Mouse (Mus musculus): Measurements from ENCODE around the gene Plpp6. TPM values are rescaled to one million over a fixed set of nuclear protein-coding genes. Genes with fewer than 3 reads are reported as not detected.

Plpp6 gene
- total RNA-seq (2012; rRNA removed) (4.3 and 5.3 TPM in 2 replicates), total RNA-seq (2014; rRNA removed) (4.3 and 6.6 TPM in 2 replicates), polyA plus RNA-seq (2012; ENCODE audit: insufficient read length, low read depth) (5.2 and 5.6 TPM in 2 replicates)

DNA sequence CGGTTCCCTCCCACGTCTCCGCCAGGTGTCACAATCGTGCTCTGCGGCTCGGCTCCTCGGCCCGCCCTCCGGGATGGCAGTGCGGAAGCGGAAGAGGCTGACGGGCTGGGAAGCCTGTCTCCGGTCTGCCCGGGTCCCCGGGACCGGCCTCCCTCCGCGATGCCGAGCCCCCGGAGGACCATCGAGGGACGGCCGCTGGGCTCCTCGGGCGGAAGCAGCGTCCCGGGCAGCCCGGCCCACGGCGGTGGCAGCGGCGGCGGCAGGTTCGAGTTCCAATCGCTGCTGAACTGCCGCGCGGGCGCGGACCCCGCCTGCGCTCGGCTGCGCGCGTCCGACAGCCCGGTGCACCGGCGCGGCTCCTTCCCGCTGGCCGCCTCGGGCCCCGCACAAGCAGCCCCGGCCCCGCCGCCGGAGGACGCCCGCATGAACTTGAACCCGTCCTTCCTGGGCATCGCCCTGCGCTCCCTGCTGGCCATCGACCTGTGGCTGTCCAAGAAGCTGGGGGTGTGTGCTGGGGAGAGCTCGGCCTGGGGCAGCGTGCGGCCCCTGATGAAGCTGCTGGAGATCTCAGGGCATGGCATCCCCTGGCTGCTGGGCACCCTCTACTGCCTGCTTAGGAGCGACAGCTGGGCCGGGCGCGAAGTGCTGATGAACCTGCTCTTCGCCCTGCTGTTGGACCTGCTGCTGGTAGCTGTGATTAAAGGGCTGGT, at the start of gene Plpp6:
Gene Plpp6, plus strand, starts transcription at position 112 of the 710 bp plus-strand sequence.
- Histone ChIP-seq H3K36me3 (replicated peaks in 1 of 2; ENCODE audit: control insufficient read depth in 1 of 2, insufficient read depth in 1 of 2, low read length in 1 of 2) (peaks cover 0 to 9% of the 10 kb centered on the region in 2 experiments), H3K9me3 (replicated peaks; ENCODE audit: low read length) (no peaks in the 10 kb centered on the region), H3K4me1 (ENCODE audit: control insufficient read depth in 1 of 2, insufficient read depth in 2 of 2) (peaks cover 4 to 17% of the 10 kb centered on the region in 2 experiments; a peak in 3 of 4 replicates), H3K4me3 (replicated peaks in 1 of 3; ENCODE audit: low read depth in 2 of 3, low read length in 2 of 3, poor library complexity in 1 of 3) (peak within 1 kb of the TSS; percentile 61 to 88 (median 71)), H3K4me2 (ENCODE audit: insufficient read depth, low read depth, poor library complexity, severe bottlenecking) (peak within 1 kb of the TSS; percentile 81), H3K9ac (ENCODE audit: insufficient read depth, low read depth) (peak within 1 kb of the TSS; percentile 35), H3K79me2 (replicated peaks; ENCODE audit: control insufficient read depth, extremely low read depth, insufficient read depth, poor library complexity, severe bottlenecking) (no peaks in the 10 kb centered on the region), H3K27ac (ENCODE audit: insufficient read depth, low read depth) (no peak within 1 kb of the TSS), H3K27me3 (replicated peaks) (no peaks in the 10 kb centered on the region)
- peak; percentile 68 for DNase-seq (ENCODE audit: extremely low read depth)
- in situ Hi-C loops (cut with MboI; ENCODE audit: low pct_ligation_motif_present, low pct_unique_long_range_greater_than_20kb, low sequenced_read_pairs) (no loop called here), dilution Hi-C loops (cut with MboI; ENCODE audit: extremely low pct_ligation_motif_present, extremely low pct_unique_long_range_greater_than_20kb, low sequenced_read_pairs) (no loop called here)
- TF ChIP-seq BHLHE40 (IDR thresholded peaks at IDR 0.05; ENCODE audit: low read depth, low read length) (no peak), SMC3 (IDR thresholded peaks at IDR 0.05; ENCODE audit: low read depth, low read length) (peak; percentile 59), MEF2A (IDR thresholded peaks at IDR 0.05; ENCODE audit: borderline replicate concordance, low read depth, low read length) (peak; percentile 47; the same call in 1 of the 2 replicates), MAX (IDR thresholded peaks at IDR 0.05; ENCODE audit: low read length) (no peak), MXI1 (IDR thresholded peaks at IDR 0.05; ENCODE audit: low read depth, low read length) (no peak; the same call in 1 of the 2 replicates), TCF12 (IDR thresholded peaks at IDR 0.05; ENCODE audit: low read depth, low read length) (peak; percentile 79), NELFE (IDR thresholded peaks at IDR 0.05; ENCODE audit: low read depth, low read length) (peak; percentile 72), POLR2A (IDR thresholded peaks at IDR 0.05; ENCODE audit: low read depth, low read length) (peak; percentile 81), MYC (IDR thresholded peaks at IDR 0.05; ENCODE audit: low read depth, low read length) (no peak), ETS1 (conservative IDR thresholded peaks at IDR 0.05; ENCODE audit: low read depth, low read length) (no peak), CTCF (conservative IDR thresholded peaks at IDR 0.05 in 1 of 2, IDR thresholded peaks at IDR 0.05 in 1 of 2; ENCODE audit: low read depth in 2 of 2, low read length in 2 of 2) (peak in 1 of 2 experiments; percentile 66; a peak in 2 of 4 replicates), JUN (IDR thresholded peaks at IDR 0.05; ENCODE audit: insufficient read depth, low read depth, low read length) (no peak), RCOR1 (conservative IDR thresholded peaks at IDR 0.05; ENCODE audit: low read depth, low read length) (no peak), MAZ (IDR thresholded peaks at IDR 0.05; ENCODE audit: low read depth, low read length) (0 out of 2 replicates have a peak, but pooled peaks have one; percentile 8), KAT2A (IDR thresholded peaks at IDR 0.05; ENCODE audit: insufficient replicate concordance, low read length) (0 out of 2 replicates have a peak, but pooled peaks have one; percentile 39), HCFC1 (IDR thresholded peaks at IDR 0.05; ENCODE audit: low read depth, low read length) (peak; percentile 62), GABPA (IDR thresholded peaks at IDR 0.05; ENCODE audit: insufficient replicate concordance, low read depth, low read length) (no peak), EP300 (IDR thresholded peaks at IDR 0.05; ENCODE audit: low read length) (no peak), ELF1 (IDR thresholded peaks at IDR 0.05; ENCODE audit: low read depth, low read length) (peak; percentile 95), NRF1 (IDR thresholded peaks at IDR 0.05; ENCODE audit: low read depth, low read length) (no peak; the same call in 1 of the 2 replicates), TBP (conservative IDR thresholded peaks at IDR 0.05; ENCODE audit: low read depth, low read length) (no peak), USF1 (IDR thresholded peaks at IDR 0.05; ENCODE audit: low read depth, low read length) (no peak), MAFK (IDR thresholded peaks at IDR 0.05; ENCODE audit: insufficient replicate concordance, low read length) (no peak), UBTF (IDR thresholded peaks at IDR 0.05; ENCODE audit: low read depth, low read length) (peak; percentile 78; the same call in 1 of the 2 replicates), JUND (conservative IDR thresholded peaks at IDR 0.05; ENCODE audit: low read depth, low read length) (no peak), CHD1 (IDR thresholded peaks at IDR 0.05; ENCODE audit: low read depth, low read length) (no peak), ZNF384 (IDR thresholded peaks at IDR 0.05; ENCODE audit: low read depth, low read length) (no peak), CHD2 (IDR thresholded peaks at IDR 0.05; ENCODE audit: low read length) (no peak), ZC3H11A (IDR thresholded peaks at IDR 0.05; ENCODE audit: low read depth, low read length) (no peak), IRF4 (IDR thresholded peaks at IDR 0.05; ENCODE audit: low read depth, low read length) (no peak; the same call in 1 of the 2 replicates), E2F4 (IDR thresholded peaks at IDR 0.05; ENCODE audit: insufficient replicate concordance, low read depth, low read length) (no peak), PAX5 (IDR thresholded peaks at IDR 0.05; ENCODE audit: low read length) (no peak), RAD21 (IDR thresholded peaks at IDR 0.05; ENCODE audit: low read depth, low read length) (peak; percentile 34), ZMIZ1 (IDR thresholded peaks at IDR 0.05; ENCODE audit: low read depth, low read length) (no peak), ZKSCAN1 (IDR thresholded peaks at IDR 0.05; ENCODE audit: borderline replicate concordance, low read depth, low read length) (no peak), SIN3A (IDR thresholded peaks at IDR 0.05; ENCODE audit: low read length) (peak; percentile 63), POLR2AphosphoS2 (IDR thresholded peaks at IDR 0.05; ENCODE audit: low read depth, low read length) (no peak), USF2 (conservative IDR thresholded peaks at IDR 0.05; ENCODE audit: low read depth, low read length) (no peak)
